Mouse (Mus musculus) CH12.LX (cell line): ENCODE measurements around the gene Hist1h2bh. TPM values are rescaled to one million over a fixed set of nuclear protein-coding genes. Genes with fewer than 3 reads are reported as not detected.
"Not testable (repeated sequence)": the region's sequence is repeated elsewhere in the genome, so short reads cannot be mapped to it uniquely, and the experiment has no call there.

Experiments used
- DNase-seq: peaks from one replicate; pipeline ENCODE4 v3.0.0-alpha.2; 2013; ENCODE audit errors: extremely low read depth
- H3K27ac ChIP-seq: 2 replicates; pipeline ENCODE4 v1.5.1; 2012; ENCODE audit warnings: low read depth, mild to moderate bottlenecking, control low read depth, moderate library complexity; ENCODE audit not compliant: insufficient read depth
- H3K27me3 ChIP-seq: replicated peaks from 2 replicates; pipeline ENCODE3; 2012; ENCODE audit warnings: inconsistent platforms
- H3K36me3 ChIP-seq, 2 experiments: replicated peaks in 1 of 2; 2 replicates each; pipeline versions ENCODE3 to v1.6.1; 2012; ENCODE audit warnings: inconsistent platforms in 1 of 2, low read length in 1 of 2, mild to moderate bottlenecking in 1 of 2, mixed read lengths in 1 of 2, moderate library complexity in 1 of 2; ENCODE audit not compliant: control insufficient read depth in 1 of 2, insufficient read depth in 1 of 2
- H3K4me1 ChIP-seq, 2 experiments: 2 replicates each; pipeline ENCODE4 v1.6.1; 2012; ENCODE audit warnings: inconsistent platforms in 1 of 2, moderate library complexity in 1 of 2; ENCODE audit not compliant: insufficient read depth in 2 of 2, control insufficient read depth in 1 of 2
- H3K4me2 ChIP-seq: 2 replicates; pipeline ENCODE4 v1.6.1; 2012; ENCODE audit warnings: low read depth, mild to moderate bottlenecking, control low read depth; ENCODE audit not compliant: poor library complexity, insufficient read depth, severe bottlenecking
- H3K4me3 ChIP-seq, 3 experiments: fragments of 150-350 bp in 1 of 3; sonication (generic) in 1 of 3; replicated peaks in 1 of 3; 2 replicates each; pipeline versions ENCODE3 to v1.5.1; 2011 to 2012; ENCODE audit warnings: low read depth in 2 of 3, low read length in 2 of 3, mild to moderate bottlenecking in 2 of 3, moderate library complexity in 2 of 3, control low read depth in 1 of 3, improper control_type of control experiment in 1 of 3, inconsistent platforms in 1 of 3, mixed read lengths in 1 of 3; ENCODE audit not compliant: poor library complexity in 1 of 3
- H3K79me2 ChIP-seq: replicated peaks from 2 replicates; pipeline ENCODE4 v1.6.1; 2012; ENCODE audit warnings: mild to moderate bottlenecking, moderate library complexity; ENCODE audit not compliant: control insufficient read depth, poor library complexity, insufficient read depth, severe bottlenecking; ENCODE audit errors: extremely low read depth
- H3K9ac ChIP-seq: 2 replicates; pipeline ENCODE4 v1.6.1; 2012; ENCODE audit warnings: low read depth, mild to moderate bottlenecking, control low read depth, moderate library complexity; ENCODE audit not compliant: insufficient read depth
- H3K9me3 ChIP-seq: replicated peaks from 2 replicates; pipeline ENCODE3; 2012; ENCODE audit warnings: low read length, inconsistent platforms, mixed read lengths
- CHD1 ChIP-seq: IDR thresholded peaks from 2 replicates; pipeline ENCODE4 v1.6.1; 2012; ENCODE audit warnings: low read depth, low read length, improper control_type of control experiment, inconsistent platforms
- CHD2 ChIP-seq: IDR thresholded peaks from 2 replicates; pipeline ENCODE4 v1.6.1; 2011; ENCODE audit warnings: low read length, improper control_type of control experiment
- E2F4 ChIP-seq: IDR thresholded peaks from 2 replicates; pipeline ENCODE4 v1.6.1; 2011; ENCODE audit warnings: low read depth, low read length, improper control_type of control experiment; ENCODE audit not compliant: insufficient replicate concordance
- EP300 ChIP-seq: IDR thresholded peaks from 2 replicates; pipeline ENCODE4 v1.6.1; 2011; ENCODE audit warnings: low read length, improper control_type of control experiment
- IRF4 ChIP-seq: IDR thresholded peaks from 2 replicates; pipeline ENCODE4 v1.6.1; 2014; ENCODE audit warnings: low read depth, mild to moderate bottlenecking, inconsistent platforms, low read length, improper control_type of control experiment
- MAFK ChIP-seq: IDR thresholded peaks from 2 replicates; pipeline ENCODE4 v1.6.1; 2011; ENCODE audit warnings: low read length, improper control_type of control experiment; ENCODE audit not compliant: insufficient replicate concordance
- MEF2A ChIP-seq: IDR thresholded peaks from 2 replicates; pipeline ENCODE4 v1.6.1; 2014; ENCODE audit warnings: low read depth, mild to moderate bottlenecking, inconsistent platforms, low read length, improper control_type of control experiment, borderline replicate concordance
- MXI1 ChIP-seq: IDR thresholded peaks from 2 replicates; pipeline ENCODE4 v1.6.1; 2011; ENCODE audit warnings: mild to moderate bottlenecking, low read depth, low read length, improper control_type of control experiment
- MYC ChIP-seq: IDR thresholded peaks from 2 replicates; pipeline ENCODE4 v1.6.1; 2011; ENCODE audit warnings: low read depth, mild to moderate bottlenecking, improper control_type of control experiment, low read length
- NELFE ChIP-seq: IDR thresholded peaks from 2 replicates; pipeline ENCODE4 v1.6.1; 2011; ENCODE audit warnings: low read depth, low read length, improper control_type of control experiment
- NRF1 ChIP-seq: IDR thresholded peaks from 2 replicates; pipeline ENCODE4 v1.6.1; 2014; ENCODE audit warnings: low read depth, mild to moderate bottlenecking, inconsistent platforms, low read length, improper control_type of control experiment, moderate library complexity
- POLR2A ChIP-seq: IDR thresholded peaks from 2 replicates; pipeline ENCODE4 v1.6.1; 2011; ENCODE audit warnings: low read depth, mild to moderate bottlenecking, improper control_type of control experiment, low read length
- POLR2AphosphoS2 ChIP-seq: IDR thresholded peaks from 2 replicates; pipeline ENCODE4 v1.6.1; 2011; ENCODE audit warnings: low read depth, low read length, improper control_type of control experiment
- RAD21 ChIP-seq: IDR thresholded peaks from 2 replicates; pipeline ENCODE4 v1.6.1; 2011; ENCODE audit warnings: low read depth, mild to moderate bottlenecking, low read length, improper control_type of control experiment, moderate library complexity
- SIN3A ChIP-seq: IDR thresholded peaks from 2 replicates; pipeline ENCODE4 v1.6.1; 2012; ENCODE audit warnings: low read length, improper control_type of control experiment, inconsistent platforms
- SMC3 ChIP-seq: IDR thresholded peaks from 2 replicates; pipeline ENCODE4 v1.6.1; 2011; ENCODE audit warnings: low read depth, low read length, improper control_type of control experiment
- TBP ChIP-seq: conservative IDR thresholded peaks from 2 replicates; pipeline ENCODE4 v1.6.1; 2011; ENCODE audit warnings: low read depth, low read length, improper control_type of control experiment
- TCF12 ChIP-seq: IDR thresholded peaks from 2 replicates; pipeline ENCODE4 v1.6.1; 2014; ENCODE audit warnings: low read depth, mild to moderate bottlenecking, inconsistent platforms, low read length, improper control_type of control experiment
- UBTF ChIP-seq: IDR thresholded peaks from 2 replicates; pipeline ENCODE4 v1.6.1; 2012; ENCODE audit warnings: low read depth, mild to moderate bottlenecking, inconsistent platforms, low read length, improper control_type of control experiment, moderate library complexity
- ZC3H11A ChIP-seq: IDR thresholded peaks from 2 replicates; pipeline ENCODE4 v1.6.1; 2012; ENCODE audit warnings: low read depth, mild to moderate bottlenecking, inconsistent platforms, low read length, improper control_type of control experiment
- ZMIZ1 ChIP-seq: IDR thresholded peaks from 2 replicates; pipeline ENCODE4 v1.6.1; 2012; ENCODE audit warnings: low read depth, mild to moderate bottlenecking, inconsistent platforms, low read length, improper control_type of control experiment
- ZNF384 ChIP-seq: IDR thresholded peaks from 2 replicates; pipeline ENCODE4 v1.6.1; 2012; ENCODE audit warnings: low read depth, low read length, improper control_type of control experiment, inconsistent platforms
- dilution Hi-C: fragments of 300-500 bp; cut with MboI; formaldehyde crosslinking; loops from 2 replicates; pipeline ENCODE4 v1.14.3; 2020; ENCODE audit warnings: low sequenced_read_pairs; ENCODE audit not compliant: extremely low pct_unique_long_range_greater_than_20kb, extremely low pct_ligation_motif_present
- in situ Hi-C: fragments of 300-500 bp; cut with MboI; formaldehyde crosslinking; loops from 3 replicates; pipeline ENCODE4 v1.14.3; 2019; ENCODE audit warnings: low sequenced_read_pairs, low pct_ligation_motif_present, low pct_unique_long_range_greater_than_20kb, mixed read lengths
- polyA plus RNA-seq: library from polyadenylated mRNA; unstranded; fragments of >175 nt; gene quantifications from 2 replicates; pipeline ENCODE4 v1.2.1, GENCODE M21; 2012; ENCODE audit warnings: low read depth; ENCODE audit not compliant: insufficient read length
- total RNA-seq, 2 experiments: library from RNA; depleted of rRNA; stranded (reverse); fragments of 300-350 nt in 1 of 2; fragments of >200 nt in 1 of 2; gene quantifications; 2 replicates each; pipeline ENCODE4 v1.2.3; 2012 to 2014

The Hist1h2bh gene
- total and polyA plus RNA-seq, 3 experiments: 0.77 to 261 (median 8.0) TPM

- in situ Hi-C loops: no loop called here
- Histone ChIP-seq H3K9ac (peak overlapping the region; percentile 100), H3K4me3 (peak overlapping the region; percentile 41 to 63 (median 42)), H3K4me2 (peak overlapping the region; percentile 98), H3K27me3 (no peaks in the 10 kb centered on the region), H3K36me3 (no peaks in the 10 kb centered on the region), H3K27ac (peak overlapping the region; percentile 93), H3K79me2 (no peaks in the 10 kb centered on the region), H3K9me3 (no peaks in the 10 kb centered on the region)
- DNase-seq: peak; percentile 86
- dilution Hi-C loops: no loop called here
- no peak for TF ChIP-seq E2F4
- TF ChIP-seq CHD1: no peak
- no peak for TF ChIP-seq EP300
- TF ChIP-seq MAFK: no peak
- TF ChIP-seq TBP: peak; percentile 58; the same call in 1 of the 2 replicates
- TF ChIP-seq NRF1: no peak
- no peak for TF ChIP-seq MYC
- TF ChIP-seq RAD21: no peak
- no peak for TF ChIP-seq ZC3H11A
- peak; percentile 51; the same call in 1 of the 2 replicates for TF ChIP-seq POLR2A
- no peak for TF ChIP-seq TCF12
- 0 out of 2 replicates have a peak, but pooled peaks have one; percentile 72 for TF ChIP-seq POLR2AphosphoS2
- peak; percentile 31 for TF ChIP-seq NELFE
- no peak for TF ChIP-seq SMC3
- TF ChIP-seq IRF4: no peak
- TF ChIP-seq, all 38 proteins: peak for 4
- H3K4me1 ChIP-seq: peaks cover 9 to 44% of the 10 kb centered on the region in 2 experiments; a peak in 3 of 4 replicates
Observed at GRCm38 (mm10) chr13:23534368-23535131, 8.6 kb downstream of the Hist1h2bh start.

GRCm38 (mm10) chr13:23533560-23534367 is 9.4 kb downstream of the Hist1h2bh start, which contains the start of gene Hist1h2af:
TSS of gene Hist1h2af (plus strand) at chr13:23533906.
- in situ Hi-C loops, dilution Hi-C loops, H3K9me3 ChIP-seq: not testable (repeated sequence)

More at GRCm38 (mm10) chr13:23533560-23534367, 9.4 kb downstream of the Hist1h2bh start, which contains the start of gene Hist1h2af:
- H3K36me3 ChIP-seq, H3K79me2 ChIP-seq, H3K27me3 ChIP-seq: not testable (repeated sequence)
- Histone ChIP-seq H3K4me2 (peak within 1 kb of the TSS; percentile 98), H3K27ac (peak within 1 kb of the TSS; percentile 93), H3K9ac (peak within 1 kb of the TSS; percentile 100), H3K4me3 (peak within 1 kb of the TSS; percentile 42 to 63 (median 44)), H3K4me1 (peaks cover 14 to 41% of the 10 kb centered on the region in 2 experiments)
- DNase-seq: peak; percentile 94
- TF ChIP-seq TBP (peak; percentile 97), CHD1 (peak; percentile 76; the same call in 1 of the 2 replicates), POLR2A (peak; percentile 86), MEF2A (peak; percentile 27; the same call in 1 of the 2 replicates), CHD2 (peak; percentile 63), ZMIZ1 (peak; percentile 93), E2F4 (peak; percentile 99), MXI1 (peak; percentile 73; the same call in 1 of the 2 replicates), SIN3A (peak; percentile 89), ZNF384 (peak; percentile 93), TCF12 (peak; percentile 81), NELFE (peak; percentile 85), UBTF (peak; percentile 49; the same call in 1 of the 2 replicates)
